Mouse (Mus musculus) heart, adult 10 weeks (tissue): Measurements from ENCODE around the gene Slc6a19. TPM values are rescaled to one million over a fixed set of nuclear protein-coding genes. Genes with fewer than 3 reads are reported as not detected.

Experiments used
- polyA plus RNA-seq: library from polyadenylated mRNA; stranded (reverse); fragments of 350-450 nt; fragmentation: Illumina TruSeq; extraction: RNeasy Lipid Tissue Mini Kit (QIAGEN cat#74804); gene quantifications from one replicate; pipeline ENCODE4 v1.2.3, GENCODE M21; 2014; ENCODE audit warnings: low read depth, low replicate concordance

Slc6a19 gene
- 0.10 TPM for polyA plus RNA-seq

GRCm38 (mm10) chr13:73704694-73705325 is at the start of gene Slc6a19:
Gene Slc6a19 (minus strand): TSS chr13:73704865.

GRCm38 (mm10) chr13:73732742-73733700 is 28.4 kb upstream of the Slc6a19 start, which contains the start of gene Slc12a7:
Gene Slc12a7 (plus strand): TSS chr13:73733094.

GRCm38 (mm10) chr13:73677853-73678252 is 26.8 kb downstream of the Slc6a19 start, which contains the start of gene Slc6a18:
Gene Slc6a18 (minus strand): TSS chr13:73678023.

Other genes with a start within 250 kb of the Slc6a19 start
- 8.1 TPM for gene Lpcat1, start 237.7 kb downstream of the Slc6a19 start, polyA plus RNA-seq
- gene Slc6a3, start 168.1 kb downstream of the Slc6a19 start, polyA plus RNA-seq, result not detected
- 75.4 TPM for gene Clptm1l, start 100.9 kb downstream of the Slc6a19 start, polyA plus RNA-seq
- not detected for gene Tert, start 78.0 kb downstream of the Slc6a19 start, polyA plus RNA-seq
- not detected for gene Slc6a18, start 26.8 kb downstream of the Slc6a19 start, polyA plus RNA-seq
- gene Slc12a7, start 28.2 kb upstream of the Slc6a19 start, polyA plus RNA-seq, result 137 TPM
- gene Nkd2, start 142.8 kb upstream of the Slc6a19 start, polyA plus RNA-seq, result 1.8 TPM
- 0.31 TPM for gene Trip13, start 232.9 kb upstream of the Slc6a19 start, polyA plus RNA-seq
- 40.4 TPM for gene Brd9, start 232.9 kb upstream of the Slc6a19 start, polyA plus RNA-seq